7 mouse cellular contexts compared by ENCODE assay signal in genomic region chr16:90220892-90221431, GRCm38 (mm10). TPM values are rescaled to one million over a fixed set of nuclear protein-coding genes. Genes with fewer than 3 reads are reported as not detected.
DNase-seq lines count a peak whose midpoint lies in the region; ATAC-seq and TF ChIP-seq lines count a peak whose summit lies in the region.

No protein-coding gene starts in this region.

- peak in 1 of 2 experiments; percentile 19 for DNase-seq in spleen, adult 2 months (ENCODE audit: low read depth in 1 of 2, low spot score in 2 of 2)
- DNase-seq in spleen, postnatal 14 days (ENCODE audit: low spot score in 2 of 2), result no peak

- peak overlapping the region; percentile 75 for H3K27ac ChIP-seq in spleen, adult 2 months (ENCODE audit: insufficient read depth, low read length)
- peak overlapping the region; percentile 69 for H3K27ac ChIP-seq in bone marrow, adult 2 months (ENCODE audit: control insufficient read depth, insufficient read depth, low read depth, low read length, poor library complexity)
- H3K27ac ChIP-seq in forebrain, embryonic 16.5 days (ENCODE audit: low read length), result peak overlapping the region; percentile 89
- H3K27ac ChIP-seq in intestine, embryonic 15.5 days, result peak overlapping the region; percentile 93
- H3K27ac ChIP-seq in stomach, embryonic 14.5 days (ENCODE audit: low read length), result peak overlapping the region; percentile 93

- no peak for TF ChIP-seq CTCF in spleen, adult 2 months (IDR thresholded peaks at IDR 0.05; ENCODE audit: extremely low read depth, insufficient read depth, insufficient read length, insufficient replicate concordance)
- TF ChIP-seq CTCF in bone marrow, adult 2 months (IDR thresholded peaks at IDR 0.05; ENCODE audit: control insufficient read depth, insufficient read depth, low read length), result no peak

- H3K36me3 ChIP-seq in spleen, adult 2 months (ENCODE audit: control insufficient read depth, insufficient read depth, low read length), result peaks cover 6% of the 10 kb centered on the region
- peaks cover 7% of the 10 kb centered on the region for H3K36me3 ChIP-seq in forebrain, embryonic 16.5 days (ENCODE audit: control insufficient read depth, insufficient read depth)
- peaks cover 14% of the 10 kb centered on the region for H3K36me3 ChIP-seq in intestine, embryonic 15.5 days
- H3K36me3 ChIP-seq in stomach, embryonic 14.5 days (ENCODE audit: control insufficient read depth, insufficient read depth, low read length), result peaks cover 21% of the 10 kb centered on the region

- under 1% methylated on average over 50 of the region's 52 CpGs for WGBS in spleen, adult 2 months
- under 1% methylated on average over 52 of the region's 52 CpGs for WGBS in bone marrow, adult 2 months
- under 1% methylated on average over 50 of the region's 52 CpGs for WGBS in forebrain, embryonic 16.5 days
- under 1% methylated on average over 52 of the region's 52 CpGs for WGBS in intestine, embryonic 15.5 days
- under 1% methylated on average over 31 of the region's 52 CpGs for WGBS in stomach, embryonic 14.5 days

- H3K9ac ChIP-seq in forebrain, embryonic 16.5 days (replicated peaks; ENCODE audit: low read depth, low read length), result peak overlapping the region; percentile 91
- peak overlapping the region; percentile 93 for H3K9ac ChIP-seq in intestine, embryonic 15.5 days
- H3K9ac ChIP-seq in stomach, embryonic 14.5 days (replicated peaks; ENCODE audit: low read depth, low read length), result peak overlapping the region; percentile 81

- H3K27me3 ChIP-seq in spleen, adult 2 months (ENCODE audit: control insufficient read depth, insufficient read depth, low read length), result no peaks in the 10 kb centered on the region
- H3K27me3 ChIP-seq in forebrain, embryonic 16.5 days (replicated peaks; ENCODE audit: control insufficient read depth, insufficient read depth, low read length), result no peaks in the 10 kb centered on the region
- no peaks in the 10 kb centered on the region for H3K27me3 ChIP-seq in intestine, embryonic 15.5 days (replicated peaks)
- H3K27me3 ChIP-seq in stomach, embryonic 14.5 days (ENCODE audit: control insufficient read depth, insufficient read depth, low read length), result no peaks in the 10 kb centered on the region

- 0 out of 2 replicates have a peak, but pooled peaks cover 6% of the 10 kb centered on the region for H3K4me1 ChIP-seq in spleen, adult 2 months (ENCODE audit: control insufficient read depth, insufficient read depth, insufficient read length)
- H3K4me1 ChIP-seq in bone marrow, adult 2 months (ENCODE audit: control insufficient read depth, insufficient read depth, low read length), result peaks cover 1% of the 10 kb centered on the region; the same call in 1 of the 2 replicates
- H3K4me1 ChIP-seq in forebrain, embryonic 16.5 days (replicated peaks; ENCODE audit: control insufficient read depth, insufficient read depth, low read length), result peaks cover 19% of the 10 kb centered on the region
- H3K4me1 ChIP-seq in intestine, embryonic 15.5 days (replicated peaks), result peaks cover 16% of the 10 kb centered on the region
- H3K4me1 ChIP-seq in stomach, embryonic 14.5 days (ENCODE audit: control insufficient read depth, insufficient read depth, low read length), result peaks cover 8% of the 10 kb centered on the region; the same call in 1 of the 2 replicates

- peak overlapping the region; percentile 73 for H3K4me2 ChIP-seq in forebrain, embryonic 16.5 days (ENCODE audit: low read length)
- H3K4me2 ChIP-seq in intestine, embryonic 15.5 days (replicated peaks), result peak overlapping the region; percentile 56
- peak overlapping the region; percentile 86 for H3K4me2 ChIP-seq in stomach, embryonic 14.5 days (replicated peaks; ENCODE audit: low read depth, low read length)

- no peaks in the 10 kb centered on the region for H3K9me3 ChIP-seq in forebrain, embryonic 16.5 days (ENCODE audit: control insufficient read depth, low read length)
- no peaks in the 10 kb centered on the region for H3K9me3 ChIP-seq in intestine, embryonic 15.5 days
- H3K9me3 ChIP-seq in stomach, embryonic 14.5 days (ENCODE audit: control insufficient read depth, low read depth, low read length), result no peaks in the 10 kb centered on the region

- peak; percentile 69 for ATAC-seq in forebrain, embryonic 16.5 days
- ATAC-seq in intestine, embryonic 15.5 days, result peak; percentile 85
- peak; percentile 22 for ATAC-seq in megakaryocyte, adult 5-6 weeks (ENCODE audit: poor library complexity, severe bottlenecking)
- peak; percentile 86 for ATAC-seq in stomach, embryonic 14.5 days (ENCODE audit: insufficient number of reproducible peaks, insufficient read depth, low FRiP score, low read depth)

- no peak for TF ChIP-seq POLR2A in spleen, adult 2 months (IDR thresholded peaks at IDR 0.05; ENCODE audit: low read depth, low read length)
- TF ChIP-seq POLR2A in bone marrow, adult 2 months (IDR thresholded peaks at IDR 0.05; ENCODE audit: borderline replicate concordance, control insufficient read depth, low read depth, low read length), result no peak

- peak overlapping the region; percentile 72 for H3K4me3 ChIP-seq in spleen, adult 2 months (ENCODE audit: extremely low read depth, insufficient read depth, insufficient read length)
- H3K4me3 ChIP-seq in bone marrow, adult 2 months (replicated peaks; ENCODE audit: control insufficient read depth, low read depth, low read length), result peak overlapping the region; percentile 95
- peak overlapping the region; percentile 82 for H3K4me3 ChIP-seq in forebrain, embryonic 16.5 days (replicated peaks; ENCODE audit: low read length)
- peak overlapping the region; percentile 98 for H3K4me3 ChIP-seq in intestine, embryonic 15.5 days (replicated peaks)
- H3K4me3 ChIP-seq in stomach, embryonic 14.5 days (ENCODE audit: low read depth, low read length), result peak overlapping the region; percentile 90

RNA-seq across cellular contexts. Expression of gene Sod1, which starts 0.4 kb away (rescaled TPM):
- 153 and 168 TPM in 2 replicates for polyA plus RNA-seq in spleen, adult 2 months (2012; rRNA removed)
- 491 and 690 TPM in 2 replicates for polyA plus RNA-seq in bone marrow, adult 2 months (2011; ENCODE audit: insufficient read depth, insufficient read length, low replicate concordance, missing spikeins)
- polyA plus RNA-seq in forebrain, embryonic 16.5 days (2015; fragmentation: Nextera tagmentation; extraction: Ambion mirVana), result 782 and 855 TPM in 2 replicates
- 1,265 and 1,398 TPM in 2 replicates for polyA plus RNA-seq in intestine, embryonic 15.5 days (2015; fragmentation: Nextera tagmentation; extraction: Ambion mirVana)
- total RNA-seq in megakaryocyte, adult 5-6 weeks (2015), result 695 and 733 TPM in 2 replicates
- total RNA-seq in megakaryocyte, adult 5-6 weeks (2017), result 791 and 806 TPM in 2 replicates
- polyA plus RNA-seq in stomach, embryonic 14.5 days (2014; fragmentation: Nextera tagmentation; extraction: Ambion mirVana), result 1,172 and 1,235 TPM in 2 replicates

Comparison
In these comparisons a context has a peak if more than half of its experiments do, and no peak if none do; other contexts are left out.
1. ATAC-seq: peak in every context shown above with its lines; median percentile 86 in stomach, embryonic 14.5 days; 85 in intestine, embryonic 15.5 days; 69 in forebrain, embryonic 16.5 days; 22 in megakaryocyte, adult 5-6 weeks.